Mouse (Mus musculus): ENCODE results near the gene Mus81. TPM values are rescaled to one million over a fixed set of nuclear protein-coding genes. Genes with fewer than 3 reads are reported as not detected.

Gene Mus81
- total and polyA plus RNA-seq, 3 experiments = 20.4 to 29.3 (median 28.8) TPM

- H3K9me3 ChIP-seq (replicated peaks; ENCODE audit: low read length) = no peaks in the 10 kb centered on the region
- peaks cover 8 to 29% of the 10 kb centered on the region in 2 experiments; a peak in 3 of 4 replicates for H3K4me1 ChIP-seq (ENCODE audit: control insufficient read depth in 1 of 2, insufficient read depth in 2 of 2)
- no peak for TF ChIP-seq USF1 (IDR thresholded peaks at IDR 0.05; ENCODE audit: low read depth, low read length)
- no peak for TF ChIP-seq PAX5 (IDR thresholded peaks at IDR 0.05; ENCODE audit: low read length)
- TF ChIP-seq RAD21 (IDR thresholded peaks at IDR 0.05; ENCODE audit: low read depth, low read length) = no peak
- no peak for TF ChIP-seq ELF1 (IDR thresholded peaks at IDR 0.05; ENCODE audit: low read depth, low read length)
- TF ChIP-seq MEF2A (IDR thresholded peaks at IDR 0.05; ENCODE audit: borderline replicate concordance, low read depth, low read length) = no peak
- no peak for TF ChIP-seq GABPA (IDR thresholded peaks at IDR 0.05; ENCODE audit: insufficient replicate concordance, low read depth, low read length)
- no peak for TF ChIP-seq MYC (IDR thresholded peaks at IDR 0.05; ENCODE audit: low read depth, low read length)
- no peak for TF ChIP-seq RCOR1 (conservative IDR thresholded peaks at IDR 0.05; ENCODE audit: low read depth, low read length)
- no peak for TF ChIP-seq UBTF (IDR thresholded peaks at IDR 0.05; ENCODE audit: low read depth, low read length)
- no peak for TF ChIP-seq TBP (conservative IDR thresholded peaks at IDR 0.05; ENCODE audit: low read depth, low read length)
- no peak for TF ChIP-seq JUN (IDR thresholded peaks at IDR 0.05; ENCODE audit: insufficient read depth, low read depth, low read length)
- TF ChIP-seq MXI1 (IDR thresholded peaks at IDR 0.05; ENCODE audit: low read depth, low read length) = no peak
- TF ChIP-seq NRF1 (IDR thresholded peaks at IDR 0.05; ENCODE audit: low read depth, low read length) = no peak; the same call in 1 of the 2 replicates
- in situ Hi-C loops (cut with MboI; ENCODE audit: low pct_ligation_motif_present, low pct_unique_long_range_greater_than_20kb, low sequenced_read_pairs) = loop anchor here (5.0 kb wide), 1 partner anchor 36 kb away; the partner anchor contains the start of gene Cfl1
- dilution Hi-C loops (cut with MboI; ENCODE audit: extremely low pct_ligation_motif_present, extremely low pct_unique_long_range_greater_than_20kb, low sequenced_read_pairs) = no loop called here
- no peak for DNase-seq (ENCODE audit: extremely low read depth)
- H3K9ac ChIP-seq (ENCODE audit: insufficient read depth, low read depth) = peak overlapping the region; percentile 85
- peak overlapping the region; percentile 56 to 91 (median 77) for H3K4me3 ChIP-seq (replicated peaks in 1 of 3; ENCODE audit: low read depth in 2 of 3, low read length in 2 of 3, poor library complexity in 1 of 3)
- no peak overlapping the region for H3K27ac ChIP-seq (ENCODE audit: insufficient read depth, low read depth)
- H3K79me2 ChIP-seq (replicated peaks; ENCODE audit: control insufficient read depth, extremely low read depth, insufficient read depth, poor library complexity, severe bottlenecking) = peaks cover 12% of the 10 kb centered on the region
- peaks cover 7% of the 10 kb centered on the region for H3K27me3 ChIP-seq (replicated peaks)
- peak overlapping the region; percentile 86 for H3K4me2 ChIP-seq (ENCODE audit: insufficient read depth, low read depth, poor library complexity, severe bottlenecking)
- peaks cover 0 to 20% of the 10 kb centered on the region in 2 experiments for H3K36me3 ChIP-seq (replicated peaks in 1 of 2; ENCODE audit: control insufficient read depth in 1 of 2, insufficient read depth in 1 of 2, low read length in 1 of 2)
Measured at GRCm38 (mm10) chr19:5456241-5456921, 31.8 kb downstream of the Mus81 start.

GRCm38 (mm10) chr19:5455568-5455967 lies 32.6 kb downstream of the Mus81 start:
- no peak overlapping the region for H3K27ac ChIP-seq (ENCODE audit: insufficient read depth, low read depth)
- peaks cover 7% of the 10 kb centered on the region for H3K27me3 ChIP-seq (replicated peaks)
- in situ Hi-C loops (cut with MboI; ENCODE audit: low pct_ligation_motif_present, low pct_unique_long_range_greater_than_20kb, low sequenced_read_pairs) (loop anchor here (5.0 kb wide), 1 partner anchor 37 kb away; the partner anchor contains the start of gene Cfl1), dilution Hi-C loops (cut with MboI; ENCODE audit: extremely low pct_ligation_motif_present, extremely low pct_unique_long_range_greater_than_20kb, low sequenced_read_pairs) (no loop called here)
- no peak overlapping the region for H3K4me2 ChIP-seq (ENCODE audit: insufficient read depth, low read depth, poor library complexity, severe bottlenecking)
- H3K36me3 ChIP-seq (replicated peaks in 1 of 2; ENCODE audit: control insufficient read depth in 1 of 2, insufficient read depth in 1 of 2, low read length in 1 of 2) = peaks cover 0 to 19% of the 10 kb centered on the region in 2 experiments
- H3K79me2 ChIP-seq (replicated peaks; ENCODE audit: control insufficient read depth, extremely low read depth, insufficient read depth, poor library complexity, severe bottlenecking) = peaks cover 6% of the 10 kb centered on the region; the same call in 1 of the 2 replicates
- H3K4me3 ChIP-seq (replicated peaks in 1 of 3; ENCODE audit: low read depth in 2 of 3, low read length in 2 of 3, poor library complexity in 1 of 3) = no peak overlapping the region
- no peak overlapping the region for H3K9ac ChIP-seq (ENCODE audit: insufficient read depth, low read depth)
- no peak for DNase-seq (ENCODE audit: extremely low read depth)
- no peak for TF ChIP-seq ZKSCAN1 (IDR thresholded peaks at IDR 0.05; ENCODE audit: borderline replicate concordance, low read depth, low read length)
- no peak for TF ChIP-seq ETS1 (conservative IDR thresholded peaks at IDR 0.05; ENCODE audit: low read depth, low read length)
- no peak for TF ChIP-seq KAT2A (IDR thresholded peaks at IDR 0.05; ENCODE audit: insufficient replicate concordance, low read length)
- H3K4me1 ChIP-seq (ENCODE audit: control insufficient read depth in 1 of 2, insufficient read depth in 2 of 2) = peaks cover 6 to 26% of the 10 kb centered on the region in 2 experiments; a peak in 3 of 4 replicates
- no peaks in the 10 kb centered on the region for H3K9me3 ChIP-seq (replicated peaks; ENCODE audit: low read length)

All from CH12.LX (cell line).